Mouse (Mus musculus): ENCODE measurements at regions not wholly inside any gene's neighbourhood (a gene's known extent, or its start where the extent isn't known, plus 50 kb on each side); places are given as distances from the start of the nearest gene placed in this dataset.

GRCm38 (mm10) chr12:25795092-25795491 lies 620.0 kb downstream of the Rnf144a start:
- no peak for DNase-seq (ENCODE audit: extremely low spot score in 1 of 2, low spot score in 1 of 2)

DNA sequence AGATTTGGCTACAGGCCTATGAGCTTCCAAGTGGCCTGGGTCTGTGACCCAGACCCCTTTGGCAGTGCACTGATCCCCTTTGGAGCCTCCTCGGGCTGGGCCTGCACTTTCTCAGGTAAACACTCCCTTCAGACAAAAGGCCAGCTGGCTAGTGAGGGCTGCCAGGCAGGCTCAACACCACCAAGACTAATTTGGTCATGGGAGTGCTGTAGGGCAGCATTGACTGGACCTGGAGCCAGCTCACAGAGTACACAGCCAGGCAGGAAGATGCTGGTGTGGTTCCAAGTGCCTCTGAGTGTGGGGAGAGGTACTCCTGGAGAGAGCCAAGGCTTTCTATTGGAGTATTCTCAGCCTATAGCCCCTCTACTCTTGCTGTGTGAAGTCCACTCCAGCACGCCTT lies 620.5 kb downstream of the Rnf144a start:
- DNase-seq (ENCODE audit: extremely low spot score in 1 of 2, low spot score in 1 of 2): no peak

- DNase-seq (ENCODE audit: extremely low spot score in 1 of 2, low spot score in 1 of 2): no peak
Measured at GRCm38 (mm10) chr12:25792571-25793075, 622.4 kb downstream of the Rnf144a start.

DNA sequence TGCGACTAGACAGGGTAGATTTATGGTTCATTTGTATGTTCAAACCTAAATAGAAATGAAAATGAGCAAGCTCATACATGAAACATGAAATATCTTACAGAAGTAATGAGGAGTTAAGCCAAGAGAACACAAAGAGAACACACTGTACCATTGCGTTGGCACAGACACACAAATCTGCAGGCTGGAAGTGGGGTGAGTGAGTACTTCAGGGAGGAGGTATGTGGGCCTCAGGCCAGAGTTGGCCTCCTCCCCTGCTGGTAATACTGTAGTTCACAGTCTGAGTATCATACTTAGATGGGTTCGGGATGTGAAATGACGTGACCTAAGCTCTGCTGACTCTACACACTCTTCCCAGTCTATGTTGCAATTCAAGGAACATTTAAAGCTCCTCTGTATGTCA lies 624.1 kb downstream of the Rnf144a start:
- DNase-seq (ENCODE audit: extremely low spot score in 1 of 2, low spot score in 1 of 2): no peak

GRCm38 (mm10) chr12:25785646-25786606 lies 629.1 kb downstream of the Rnf144a start:
- DNase-seq (ENCODE audit: extremely low spot score in 1 of 2, low spot score in 1 of 2): no peak

- no peak for DNase-seq (ENCODE audit: extremely low spot score in 1 of 2, low spot score in 1 of 2)
Measured at GRCm38 (mm10) chr12:25784401-25784800, 630.7 kb downstream of the Rnf144a start.

GRCm38 (mm10) chr12:25782972-25783717 lies 631.9 kb downstream of the Rnf144a start:
- DNase-seq (ENCODE audit: extremely low spot score in 1 of 2, low spot score in 1 of 2): no peak

GRCm38 (mm10) chr12:25771856-25772255 lies 643.2 kb downstream of the Rnf144a start:
- no peak for DNase-seq (ENCODE audit: extremely low spot score in 1 of 2, low spot score in 1 of 2)

- no peak for DNase-seq (ENCODE audit: extremely low spot score in 1 of 2, low spot score in 1 of 2)
Measured at GRCm38 (mm10) chr12:25768644-25769043, 646.4 kb downstream of the Rnf144a start.

DNA sequence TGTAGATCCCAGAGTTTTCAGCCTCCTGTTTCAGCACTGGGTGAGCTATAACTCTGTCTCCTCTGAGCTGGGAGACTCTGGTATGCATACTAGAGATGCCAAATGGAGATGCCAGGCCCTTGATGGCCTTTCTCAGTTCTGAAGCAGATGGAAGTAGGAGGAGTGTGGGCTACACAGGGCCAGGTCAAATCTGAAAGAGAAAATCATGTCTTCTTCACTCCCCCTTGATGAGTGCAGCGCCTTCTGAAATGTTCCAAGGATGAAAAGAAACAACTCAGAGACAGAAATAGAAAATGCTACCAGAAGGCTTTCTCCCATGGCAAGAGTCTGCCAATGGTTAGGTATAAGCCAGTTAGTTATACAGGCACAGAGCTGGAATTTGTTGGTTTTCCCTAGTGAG lies 652.0 kb downstream of the Rnf144a start:
- DNase-seq (ENCODE audit: extremely low spot score in 1 of 2, low spot score in 1 of 2): no peak

GRCm38 (mm10) chr12:25757014-25757413 lies 658.0 kb downstream of the Rnf144a start:
- DNase-seq (ENCODE audit: extremely low spot score in 1 of 2, low spot score in 1 of 2): peak; percentile 4 to 12

DNA sequence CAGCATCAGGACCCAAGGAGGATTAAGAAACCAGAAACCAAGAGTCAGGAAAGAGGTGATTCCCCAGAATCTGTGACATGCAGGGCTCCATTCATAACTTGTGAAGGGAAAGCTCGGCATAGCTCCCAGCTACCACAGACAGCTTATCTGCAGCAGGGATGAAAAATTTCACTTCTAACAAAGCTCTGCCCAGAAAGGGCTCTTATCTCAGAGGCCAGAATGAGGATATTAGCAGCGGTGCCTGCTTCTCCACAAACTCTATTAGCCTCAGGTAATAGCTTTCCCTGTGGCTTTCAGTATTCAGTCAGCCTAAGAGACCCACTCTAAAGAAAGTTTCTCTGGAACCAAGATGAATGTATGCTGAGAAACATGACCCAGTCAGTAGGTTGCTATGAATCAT lies 636.9 kb upstream of the Id2 start:
- DNase-seq (ENCODE audit: extremely low spot score in 1 of 2, low spot score in 1 of 2): no peak

DNA sequence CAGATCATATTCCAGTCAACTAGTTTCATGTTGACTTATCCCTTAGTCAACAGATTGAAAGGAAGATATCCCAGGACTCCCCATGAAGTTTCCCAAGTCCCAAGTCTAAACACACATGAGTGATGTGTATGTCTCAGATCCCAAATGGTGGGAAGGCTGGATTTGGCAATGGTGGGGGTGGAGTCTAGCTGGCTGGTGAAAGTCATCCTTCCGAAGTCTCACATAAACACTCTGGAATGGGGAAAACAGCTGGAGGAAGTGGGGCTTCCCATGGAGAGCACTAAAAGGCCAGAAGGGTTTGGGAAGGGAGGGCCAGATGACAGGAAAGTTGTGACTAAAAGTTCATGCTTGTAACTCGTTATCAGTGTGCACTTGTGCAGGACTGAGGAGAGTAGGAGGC lies 628.8 kb upstream of the Id2 start:
- no peak for DNase-seq (ENCODE audit: extremely low spot score in 1 of 2, low spot score in 1 of 2)

- DNase-seq (ENCODE audit: extremely low spot score in 1 of 2, low spot score in 1 of 2): no peak
Measured at GRCm38 (mm10) chr12:25711186-25711585, 614.2 kb upstream of the Id2 start.

- no peak for DNase-seq (ENCODE audit: extremely low spot score in 1 of 2, low spot score in 1 of 2)
Measured at GRCm38 (mm10) chr12:25703023-25703400, 606.1 kb upstream of the Id2 start.

GRCm38 (mm10) chr12:25702176-25703022 lies 605.5 kb upstream of the Id2 start:
- DNase-seq (ENCODE audit: extremely low spot score in 1 of 2, low spot score in 1 of 2): no peak

GRCm38 (mm10) chr12:25687063-25687462 lies 590.1 kb upstream of the Id2 start:
- DNase-seq (ENCODE audit: extremely low spot score in 1 of 2, low spot score in 1 of 2): no peak

GRCm38 (mm10) chr12:25676631-25677030 lies 579.7 kb upstream of the Id2 start:
- DNase-seq (ENCODE audit: extremely low spot score in 1 of 2, low spot score in 1 of 2): no peak

- no peak for DNase-seq (ENCODE audit: extremely low spot score in 1 of 2, low spot score in 1 of 2)
Measured at GRCm38 (mm10) chr12:25668336-25668735, 571.4 kb upstream of the Id2 start.

DNA sequence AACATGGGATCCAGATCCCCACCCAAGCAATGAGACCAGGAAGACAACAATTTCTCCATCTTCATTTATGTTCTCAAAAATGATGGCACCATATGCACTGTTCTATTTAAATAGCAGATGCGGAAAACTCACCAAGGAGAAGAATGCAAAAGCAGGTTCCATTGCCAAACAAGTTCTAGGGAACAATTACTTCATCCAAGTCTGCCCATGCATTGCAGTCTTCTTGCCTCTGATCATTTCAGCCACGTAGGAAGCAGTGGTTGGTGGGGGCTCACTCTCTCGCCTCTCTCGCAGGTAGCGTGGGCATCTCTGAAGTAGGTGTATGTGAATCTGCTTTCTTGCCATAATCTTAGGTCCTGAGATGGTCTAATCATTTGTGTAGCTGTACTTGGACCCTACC lies 557.5 kb upstream of the Id2 start:
- no peak for DNase-seq (ENCODE audit: extremely low spot score in 1 of 2, low spot score in 1 of 2)

Measured in layer of hippocampus, postnatal 25 days (tissue).